Mouse (Mus musculus) testis, adult 2 months (tissue): ENCODE measurements around the gene 9930111J21Rik1. TPM values are rescaled to one million over a fixed set of nuclear protein-coding genes. Genes with fewer than 3 reads are reported as not detected.
"Not testable (repeated sequence)": the region's sequence is repeated elsewhere in the genome, so short reads cannot be mapped to it uniquely, and the experiment has no call there.

Source experiments
- H3K27ac ChIP-seq: fragments of 200-500 bp; 2 replicates; pipeline ENCODE4 v1.5.1; 2012; ENCODE audit warnings: low read depth, low read length; ENCODE audit not compliant: control insufficient read depth, insufficient read depth
- H3K27me3 ChIP-seq: fragments of 200-500 bp; 2 replicates; pipeline ENCODE4 v1.6.1; 2012; ENCODE audit warnings: mild to moderate bottlenecking, low read length, moderate library complexity; ENCODE audit not compliant: control insufficient read depth, insufficient read depth
- H3K36me3 ChIP-seq: fragments of 200-500 bp; 2 replicates; pipeline ENCODE4 v1.6.1; 2012; ENCODE audit warnings: mild to moderate bottlenecking, low read length; ENCODE audit not compliant: control insufficient read depth, insufficient read depth
- H3K4me1 ChIP-seq: fragments of 200-500 bp; 2 replicates; pipeline ENCODE4 v1.6.1; 2012; ENCODE audit warnings: low read length; ENCODE audit not compliant: control insufficient read depth, insufficient read depth
- H3K4me3 ChIP-seq: fragments of 200-500 bp; 2 replicates; pipeline ENCODE4 v1.5.1; 2012; ENCODE audit warnings: low read depth, mild to moderate bottlenecking, low read length, moderate library complexity, mixed read lengths; ENCODE audit not compliant: control insufficient read depth
- CTCF ChIP-seq: fragments of 200-500 bp; IDR thresholded peaks from 2 replicates; pipeline ENCODE4 v1.5.1; 2012; ENCODE audit warnings: low read depth, mild to moderate bottlenecking, inconsistent platforms, low read length, moderate library complexity; ENCODE audit not compliant: control insufficient read depth, insufficient read depth, insufficient replicate concordance
- POLR2A ChIP-seq: fragments of 200-500 bp; IDR thresholded peaks from 2 replicates; pipeline ENCODE4 v1.6.1; 2012; ENCODE audit warnings: low read depth, mild to moderate bottlenecking, inconsistent platforms, low read length, moderate library complexity; ENCODE audit not compliant: control insufficient read depth
- polyA plus RNA-seq: library from polyadenylated mRNA; depleted of rRNA; stranded (reverse); fragments of >200 nt; gene quantifications from 2 replicates; pipeline ENCODE4 v1.2.3, GENCODE M21; 2012; rRNA removed

The 9930111J21Rik1 gene
- polyA plus RNA-seq, 1 experiment = not detected

GRCm38 (mm10) chr11:48918380-48918779 is 60.8 kb downstream of the 9930111J21Rik1 start:
- Histone ChIP-seq H3K36me3 (no peaks in the 10 kb centered on the region), H3K27ac (no peak overlapping the region), H3K4me3 (no peak overlapping the region), H3K4me1 (no peaks in the 10 kb centered on the region), H3K27me3 (no peaks in the 10 kb centered on the region)
- TF ChIP-seq CTCF (no peak), POLR2A (no peak)

- H3K27me3 ChIP-seq = no peaks in the 10 kb centered on the region
- no peak overlapping the region for H3K4me3 ChIP-seq
- H3K36me3 ChIP-seq = no peaks in the 10 kb centered on the region
- TF ChIP-seq POLR2A (no peak), CTCF (no peak)
- H3K4me1 ChIP-seq = no peaks in the 10 kb centered on the region
- H3K27ac ChIP-seq = no peak overlapping the region
Observed at GRCm38 (mm10) chr11:48913611-48914010, 65.6 kb downstream of the 9930111J21Rik1 start.

- Histone ChIP-seq H3K27me3 (no peaks in the 10 kb centered on the region), H3K36me3 (no peaks in the 10 kb centered on the region)
- TF ChIP-seq CTCF (no peak), POLR2A (no peak)
Observed at GRCm38 (mm10) chr11:48908459-48908858, 70.7 kb downstream of the 9930111J21Rik1 start.

GRCm38 (mm10) chr11:48902021-48902420 is 77.2 kb downstream of the 9930111J21Rik1 start, which contains the start of gene Gm5431:
TSS of gene Gm5431 (minus strand) at chr11:48902214.
- Histone ChIP-seq H3K4me1 (no peaks in the 10 kb centered on the region), H3K36me3 (no peaks in the 10 kb centered on the region), H3K27me3 (no peaks in the 10 kb centered on the region), H3K27ac (no peak within 1 kb of the TSS), H3K4me3 (no peak within 1 kb of the TSS)
- TF ChIP-seq POLR2A (no peak), CTCF (no peak)

More at GRCm38 (mm10) chr11:48908459-48908858, 70.7 kb downstream of the 9930111J21Rik1 start:
- Histone ChIP-seq H3K4me1 (no peaks in the 10 kb centered on the region), H3K4me3 (no peak overlapping the region), H3K27ac (no peak overlapping the region)

- H3K27ac ChIP-seq, H3K4me1 ChIP-seq, H3K4me3 ChIP-seq, H3K36me3 ChIP-seq, H3K27me3 ChIP-seq: not testable (repeated sequence)
Observed at GRCm38 (mm10) chr11:48901567-48901930, 77.6 kb downstream of the 9930111J21Rik1 start.

- H3K27me3 ChIP-seq, H3K4me3 ChIP-seq, H3K27ac ChIP-seq, H3K36me3 ChIP-seq, H3K4me1 ChIP-seq: not testable (repeated sequence)
Observed at GRCm38 (mm10) chr11:48900654-48901566, 78.3 kb downstream of the 9930111J21Rik1 start.

GRCm38 (mm10) chr11:48898812-48899431 is 80.3 kb downstream of the 9930111J21Rik1 start:
- no peaks in the 10 kb centered on the region for H3K4me1 ChIP-seq
- TF ChIP-seq CTCF (no peak), POLR2A (no peak)
- H3K36me3 ChIP-seq = no peaks in the 10 kb centered on the region
- H3K27me3 ChIP-seq = no peaks in the 10 kb centered on the region
- no peak overlapping the region for H3K4me3 ChIP-seq
- H3K27ac ChIP-seq = no peak overlapping the region

Other genes starting within 250 kb of the 9930111J21Rik1 start
- gene Rack1, start 179.1 kb downstream of the 9930111J21Rik1 start, polyA plus RNA-seq = 208 and 217 TPM in 2 replicates
- gene Trim41, start 162.0 kb downstream of the 9930111J21Rik1 start, polyA plus RNA-seq = 85.7 and 95.5 TPM in 2 replicates
- 16.3 and 18.3 TPM in 2 replicates for gene Trim7, start 153.3 kb downstream of the 9930111J21Rik1 start, polyA plus RNA-seq
- 4.8 and 7.2 TPM in 2 replicates for gene Gm12184, start 152.7 kb downstream of the 9930111J21Rik1 start, polyA plus RNA-seq
- gene Irgm1, start 107.7 kb downstream of the 9930111J21Rik1 start, polyA plus RNA-seq = 0.75 and 0.78 TPM in 2 replicates
- gene Gm5431, start 77.2 kb downstream of the 9930111J21Rik1 start, polyA plus RNA-seq = 0.02 and 0.05 TPM in 2 replicates
- 0.53 and 0.67 TPM in 2 replicates for gene Psme2b, start 33.2 kb downstream of the 9930111J21Rik1 start, polyA plus RNA-seq
- not detected in 2 replicates for gene Olfr56, start 509 bp downstream of the 9930111J21Rik1 start, polyA plus RNA-seq
- not detected in 2 replicates for gene Gm12185, start 12.8 kb upstream of the 9930111J21Rik1 start, polyA plus RNA-seq
- 0.51 and 0.58 TPM in 2 replicates for gene Tgtp1, start 14.8 kb upstream of the 9930111J21Rik1 start, polyA plus RNA-seq
- gene 9930111J21Rik2, start 71.8 kb upstream of the 9930111J21Rik1 start, polyA plus RNA-seq = 0.35 TPM in 2 replicates
- gene Tgtp2, start 84.8 kb upstream of the 9930111J21Rik1 start, polyA plus RNA-seq = 0.08 and 0.63 TPM in 2 replicates
- 0.37 and 0.42 TPM in 2 replicates for gene Ifi47, start 97.2 kb upstream of the 9930111J21Rik1 start, polyA plus RNA-seq
- gene Olfr1396, start 135.5 kb upstream of the 9930111J21Rik1 start, polyA plus RNA-seq = not detected in 2 replicates
- gene Olfr1395, start 162.9 kb upstream of the 9930111J21Rik1 start, polyA plus RNA-seq = not detected in 2 replicates
- not detected in 2 replicates for gene Olfr1394, start 175.0 kb upstream of the 9930111J21Rik1 start, polyA plus RNA-seq
- gene Btnl9, start 207.8 kb upstream of the 9930111J21Rik1 start, polyA plus RNA-seq = 0.04 TPM in 2 replicates
- gene Zfp62, start 223.9 kb upstream of the 9930111J21Rik1 start, polyA plus RNA-seq = 4.7 and 5.4 TPM in 2 replicates